Mouse (Mus musculus) lung, postnatal 0 days (tissue): ENCODE measurements around the gene Aatf.
"Not testable (repeated sequence)": the region's sequence is repeated elsewhere in the genome, so short reads cannot be mapped to it uniquely, and the experiment has no call there.

Experiments
- CTCF ChIP-seq: IDR thresholded peaks from 2 replicates; pipeline ENCODE4 v1.5.1; 2016; ENCODE audit warnings: antibody characterized with exemption, mild to moderate bottlenecking
- EP300 ChIP-seq: IDR thresholded peaks from 2 replicates; pipeline ENCODE4 v1.6.1; 2016; ENCODE audit warnings: antibody characterized with exemption, mild to moderate bottlenecking, control low read depth

GRCm38 (mm10) chr11:84392066-84392465 lies 121.3 kb downstream of the Aatf start:
- TF ChIP-seq CTCF = peak; percentile 30
- TF ChIP-seq EP300 = not testable (repeated sequence)
